Mouse (Mus musculus): ENCODE measurements around the gene Rasl10b. TPM values are rescaled to one million over a fixed set of nuclear protein-coding genes. Genes with fewer than 3 reads are reported as not detected.

Gene Rasl10b
- polyA plus RNA-seq (2014; fragmentation: Nextera tagmentation; extraction: Ambion mirVana), result 7.9 and 12.3 TPM in 2 replicates

DNA sequence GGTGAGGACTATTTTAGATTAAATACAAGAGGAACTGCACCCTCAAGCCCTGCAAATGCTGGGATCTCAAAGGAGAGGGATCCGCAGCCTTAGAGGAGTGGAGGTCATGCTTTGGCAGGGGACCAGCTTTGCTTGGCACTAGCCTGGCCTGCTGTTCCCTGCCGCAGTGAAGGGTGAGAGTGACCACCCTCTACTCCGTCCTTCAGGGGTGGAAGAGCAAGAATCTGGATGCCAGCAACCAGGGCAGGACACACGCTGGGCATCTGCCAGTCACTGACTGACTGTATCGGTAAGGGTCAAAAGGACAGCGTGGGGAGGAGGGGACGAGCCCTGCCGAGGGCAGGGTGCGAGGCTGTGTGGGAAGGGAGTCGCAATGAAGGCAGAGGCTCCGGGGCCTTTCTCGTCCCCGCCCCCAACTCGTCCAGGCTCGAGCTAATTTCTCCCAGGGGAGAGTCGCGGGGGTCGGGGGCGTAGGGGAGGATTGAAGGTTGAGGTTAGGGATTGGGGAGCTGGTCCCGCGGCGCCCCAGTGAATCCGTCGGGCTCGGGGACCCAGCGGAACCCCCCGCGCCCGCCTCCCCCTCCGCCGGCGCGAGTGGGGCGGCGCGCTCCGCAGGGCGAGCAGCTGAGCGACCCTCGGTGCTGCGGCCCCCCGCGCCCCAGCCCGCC, at the start of gene Rasl10b:
Gene Rasl10b (plus strand): TSS at position 51 of the 668 bp plus-strand sequence.
- H3K9ac ChIP-seq (ENCODE audit: low read length), result peak within 1 kb of the TSS; percentile 89
- H3K36me3 ChIP-seq (ENCODE audit: control insufficient read depth, insufficient read depth, low read length), result 0 out of 2 replicates have a peak, but pooled peaks cover 4% of the 10 kb centered on the region
- 0 out of 2 replicates have a peak within 1 kb of the TSS, but pooled peaks have one; percentile 39 for H3K27ac ChIP-seq (ENCODE audit: low read depth, low read length)
- H3K4me1 ChIP-seq (ENCODE audit: control insufficient read depth, insufficient read depth, low read length), result peaks cover 6% of the 10 kb centered on the region
- peak within 1 kb of the TSS; percentile 59 for H3K4me2 ChIP-seq (ENCODE audit: low read length)
- WGBS, result 1% methylated on average over 23 of the region's 44 CpGs
- peak within 1 kb of the TSS; percentile 87 for H3K4me3 ChIP-seq (ENCODE audit: low read depth, low read length)
- ATAC-seq (peak; percentile 88), DNase-seq (ENCODE audit: low spot score) (peak; percentile 52)
- H3K27me3 ChIP-seq (replicated peaks; ENCODE audit: control insufficient read depth, insufficient read depth, low read length), result 0 out of 2 replicates have a peak, but pooled peaks cover 2% of the 10 kb centered on the region
- no peaks in the 10 kb centered on the region for H3K9me3 ChIP-seq (replicated peaks; ENCODE audit: control insufficient read depth, low read length)

- Histone ChIP-seq H3K27me3 (replicated peaks; ENCODE audit: control insufficient read depth, insufficient read depth, low read length) (no peaks in the 10 kb centered on the region), H3K4me2 (ENCODE audit: low read length) (no peak overlapping the region), H3K36me3 (ENCODE audit: control insufficient read depth, insufficient read depth, low read length) (peaks cover 42% of the 10 kb centered on the region), H3K9me3 (replicated peaks; ENCODE audit: control insufficient read depth, low read length) (no peaks in the 10 kb centered on the region), H3K4me3 (ENCODE audit: low read depth, low read length) (no peak overlapping the region), H3K4me1 (ENCODE audit: control insufficient read depth, insufficient read depth, low read length) (no peaks in the 10 kb centered on the region), H3K27ac (ENCODE audit: low read depth, low read length) (no peak overlapping the region), H3K9ac (ENCODE audit: low read length) (no peak overlapping the region)
- ATAC-seq (no peak), DNase-seq (ENCODE audit: low spot score) (no peak)
- WGBS, result 92% methylated on average over 6 of the region's 6 CpGs
Measured at GRCm38 (mm10) chr11:83364656-83365055, 44.3 kb upstream of the Rasl10b start.

- H3K9me3 ChIP-seq (replicated peaks; ENCODE audit: control insufficient read depth, low read length), result no peaks in the 10 kb centered on the region
- no peak overlapping the region for H3K4me3 ChIP-seq (ENCODE audit: low read depth, low read length)
- H3K27ac ChIP-seq (ENCODE audit: low read depth, low read length), result no peak overlapping the region
- H3K9ac ChIP-seq (ENCODE audit: low read length), result no peak overlapping the region
- no peaks in the 10 kb centered on the region for H3K4me1 ChIP-seq (ENCODE audit: control insufficient read depth, insufficient read depth, low read length)
- ATAC-seq (no peak), DNase-seq (ENCODE audit: low spot score) (no peak)
- WGBS, result 75% methylated on average over 4 of the region's 4 CpGs
- H3K27me3 ChIP-seq (replicated peaks; ENCODE audit: control insufficient read depth, insufficient read depth, low read length), result no peaks in the 10 kb centered on the region
- peaks cover 75% of the 10 kb centered on the region for H3K36me3 ChIP-seq (ENCODE audit: control insufficient read depth, insufficient read depth, low read length)
- H3K4me2 ChIP-seq (ENCODE audit: low read length), result no peak overlapping the region
Measured at GRCm38 (mm10) chr11:83371267-83371666, 37.7 kb upstream of the Rasl10b start.

DNA sequence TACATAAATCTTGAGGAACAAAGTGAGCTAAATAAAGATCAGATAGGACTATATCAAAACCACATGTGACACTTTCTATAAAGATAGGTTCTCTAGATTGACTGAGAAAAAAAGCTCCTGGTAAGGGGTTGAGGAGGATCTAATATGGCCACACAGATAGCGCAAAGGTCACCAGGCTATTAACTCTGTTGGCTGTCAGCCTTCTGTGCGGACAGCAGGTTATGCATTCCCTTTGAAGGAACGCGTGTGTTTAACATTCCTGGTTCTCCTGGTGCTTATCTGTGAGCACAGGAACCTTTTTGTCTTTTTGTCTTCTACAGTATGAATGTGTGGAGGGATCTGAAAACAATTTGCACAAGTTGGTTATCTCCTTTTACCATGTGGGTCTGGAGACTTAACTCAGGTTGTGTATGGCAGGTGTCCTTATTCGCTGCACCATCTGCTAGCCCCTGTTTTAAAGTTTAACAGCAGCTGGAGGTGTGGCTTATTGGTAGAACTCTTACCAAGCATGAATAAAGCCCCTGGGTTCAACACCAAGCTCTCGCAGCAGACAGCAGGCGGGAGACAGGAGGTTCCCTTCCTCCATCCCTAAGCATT, 29.1 kb upstream of the Rasl10b start:
- no peak overlapping the region for H3K4me2 ChIP-seq (ENCODE audit: low read length)
- H3K4me3 ChIP-seq (ENCODE audit: low read depth, low read length), result no peak overlapping the region
- 81% methylated on average over 7 of the region's 7 CpGs for WGBS
- ATAC-seq (no peak), DNase-seq (ENCODE audit: low spot score) (no peak)
- peaks cover 6% of the 10 kb centered on the region; the same call in 1 of the 2 replicates for H3K4me1 ChIP-seq (ENCODE audit: control insufficient read depth, insufficient read depth, low read length)
- no peak overlapping the region for H3K9ac ChIP-seq (ENCODE audit: low read length)
- H3K36me3 ChIP-seq (ENCODE audit: control insufficient read depth, insufficient read depth, low read length), result peaks cover 29% of the 10 kb centered on the region
- H3K27me3 ChIP-seq (replicated peaks; ENCODE audit: control insufficient read depth, insufficient read depth, low read length), result no peaks in the 10 kb centered on the region
- H3K27ac ChIP-seq (ENCODE audit: low read depth, low read length), result no peak overlapping the region
- H3K9me3 ChIP-seq (replicated peaks; ENCODE audit: control insufficient read depth, low read length), result no peaks in the 10 kb centered on the region

- H3K4me3 ChIP-seq (ENCODE audit: low read depth, low read length), result no peak overlapping the region
- no peaks in the 10 kb centered on the region for H3K27me3 ChIP-seq (replicated peaks; ENCODE audit: control insufficient read depth, insufficient read depth, low read length)
- no peak overlapping the region for H3K9ac ChIP-seq (ENCODE audit: low read length)
- ATAC-seq (no peak), DNase-seq (ENCODE audit: low spot score) (peak; percentile 46)
- H3K9me3 ChIP-seq (replicated peaks; ENCODE audit: control insufficient read depth, low read length), result no peaks in the 10 kb centered on the region
- peaks cover 12% of the 10 kb centered on the region for H3K36me3 ChIP-seq (ENCODE audit: control insufficient read depth, insufficient read depth, low read length)
- peaks cover 6% of the 10 kb centered on the region; the same call in 1 of the 2 replicates for H3K4me1 ChIP-seq (ENCODE audit: control insufficient read depth, insufficient read depth, low read length)
- 32% methylated on average over 9 of the region's 9 CpGs for WGBS
- H3K4me2 ChIP-seq (ENCODE audit: low read length), result no peak overlapping the region
- peak overlapping the region; percentile 62; the same call in 1 of the 2 replicates for H3K27ac ChIP-seq (ENCODE audit: low read depth, low read length)
Measured at GRCm38 (mm10) chr11:83382876-83383531, 25.9 kb upstream of the Rasl10b start.

- H3K4me1 ChIP-seq (ENCODE audit: control insufficient read depth, insufficient read depth, low read length), result peaks cover 6% of the 10 kb centered on the region; the same call in 1 of the 2 replicates
- H3K36me3 ChIP-seq (ENCODE audit: control insufficient read depth, insufficient read depth, low read length), result 0 out of 2 replicates have a peak, but pooled peaks cover 9% of the 10 kb centered on the region
- no peak overlapping the region for H3K4me2 ChIP-seq (ENCODE audit: low read length)
- H3K27ac ChIP-seq (ENCODE audit: low read depth, low read length), result peak overlapping the region; percentile 62; the same call in 1 of the 2 replicates
- DNase-seq (ENCODE audit: low spot score) (no peak), ATAC-seq (no peak)
- H3K9me3 ChIP-seq (replicated peaks; ENCODE audit: control insufficient read depth, low read length), result no peaks in the 10 kb centered on the region
- H3K4me3 ChIP-seq (ENCODE audit: low read depth, low read length), result no peak overlapping the region
- no peak overlapping the region for H3K9ac ChIP-seq (ENCODE audit: low read length)
- 54% methylated on average over 1 of the region's 1 CpGs for WGBS
- no peaks in the 10 kb centered on the region for H3K27me3 ChIP-seq (replicated peaks; ENCODE audit: control insufficient read depth, insufficient read depth, low read length)
Measured at GRCm38 (mm10) chr11:83383532-83383887, 25.4 kb upstream of the Rasl10b start.

DNA sequence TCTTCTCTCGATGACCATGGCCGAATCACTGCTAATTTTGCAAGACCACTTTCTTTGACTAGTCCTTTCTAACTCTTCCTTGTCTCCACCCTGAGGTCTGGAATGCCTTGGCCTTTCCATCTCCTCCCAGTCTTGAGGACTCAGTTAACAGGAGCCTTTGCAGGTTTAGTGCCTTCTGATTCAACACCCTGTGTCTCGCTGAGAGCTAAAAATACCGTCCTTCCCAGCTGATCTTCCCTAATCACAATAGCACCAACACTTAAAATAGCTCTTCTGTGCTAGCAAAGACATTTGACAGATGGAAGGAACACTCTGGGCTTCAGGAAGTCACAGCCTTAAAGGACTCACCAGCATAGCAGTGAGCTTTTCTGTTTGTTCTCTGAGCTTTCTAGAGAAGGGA, 15.9 kb upstream of the Rasl10b start:
- WGBS, result 86% methylated on average over 4 of the region's 4 CpGs
- ATAC-seq, result no peak
- Histone ChIP-seq H3K4me3 (ENCODE audit: low read depth, low read length) (no peak overlapping the region), H3K4me2 (ENCODE audit: low read length) (no peak overlapping the region), H3K9ac (ENCODE audit: low read length) (no peak overlapping the region), H3K36me3 (ENCODE audit: control insufficient read depth, insufficient read depth, low read length) (peaks cover 62% of the 10 kb centered on the region), H3K27me3 (replicated peaks; ENCODE audit: control insufficient read depth, insufficient read depth, low read length) (no peaks in the 10 kb centered on the region), H3K9me3 (replicated peaks; ENCODE audit: control insufficient read depth, low read length) (no peaks in the 10 kb centered on the region), H3K4me1 (ENCODE audit: control insufficient read depth, insufficient read depth, low read length) (peaks cover 11% of the 10 kb centered on the region), H3K27ac (ENCODE audit: low read depth, low read length) (no peak overlapping the region)
- DNase-seq (ENCODE audit: low spot score), result no peak

- ATAC-seq, result peak; percentile 67
- WGBS, result 10% methylated on average over 6 of the region's 6 CpGs
- Histone ChIP-seq H3K36me3 (ENCODE audit: control insufficient read depth, insufficient read depth, low read length) (peaks cover 68% of the 10 kb centered on the region), H3K9me3 (replicated peaks; ENCODE audit: control insufficient read depth, low read length) (no peaks in the 10 kb centered on the region), H3K4me1 (ENCODE audit: control insufficient read depth, insufficient read depth, low read length) (peaks cover 11% of the 10 kb centered on the region), H3K9ac (ENCODE audit: low read length) (peak overlapping the region; percentile 41; the same call in 1 of the 2 replicates), H3K4me2 (ENCODE audit: low read length) (no peak overlapping the region), H3K27ac (ENCODE audit: low read depth, low read length) (peak overlapping the region; percentile 48; the same call in 1 of the 2 replicates), H3K4me3 (ENCODE audit: low read depth, low read length) (no peak overlapping the region), H3K27me3 (replicated peaks; ENCODE audit: control insufficient read depth, insufficient read depth, low read length) (no peaks in the 10 kb centered on the region)
- peak; percentile 83 for DNase-seq (ENCODE audit: low spot score)
Measured at GRCm38 (mm10) chr11:83394802-83395439, 14.0 kb upstream of the Rasl10b start.

Measured in forebrain, embryonic 14.5 days (tissue).